Mouse (Mus musculus): ENCODE results near the gene Cux1. TPM values are rescaled to one million over a fixed set of nuclear protein-coding genes. Genes with fewer than 3 reads are reported as not detected.

Cux1 gene
- polyA plus RNA-seq, 1 experiment from 2014 or later = 109 TPM

DNA sequence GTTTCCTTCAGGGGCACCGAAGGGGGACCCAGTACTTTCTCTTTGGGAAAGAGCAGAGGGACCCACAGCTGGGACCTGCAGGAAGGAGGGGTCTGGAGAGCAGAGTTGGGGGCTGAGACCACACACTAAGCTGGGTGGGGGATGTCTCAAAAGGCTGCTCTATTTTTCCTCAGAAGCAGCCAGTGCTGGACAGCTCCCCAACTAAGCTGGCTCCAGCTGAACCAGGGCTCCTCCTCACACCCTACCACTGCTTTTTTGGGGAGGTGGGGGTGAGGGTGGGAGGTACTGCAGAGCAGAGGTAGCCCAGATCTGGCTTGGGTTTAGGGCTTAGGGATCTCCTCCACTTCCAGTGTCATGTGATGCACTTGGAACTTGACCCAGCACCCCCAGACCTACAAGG is 326.9 kb downstream of the Cux1 start:
- no peak overlapping the region for H3K27ac ChIP-seq
- H3K27me3 ChIP-seq (ENCODE audit: insufficient read depth, poor library complexity, severe bottlenecking) = peaks cover 21% of the 10 kb centered on the region; the same call in 1 of the 2 replicates
- no peaks in the 10 kb centered on the region for H3K9me3 ChIP-seq
- DNase-seq (ENCODE audit: low spot score) = no peak
- H3K36me3 ChIP-seq = no peaks in the 10 kb centered on the region
- H3K4me3 ChIP-seq = no peak overlapping the region
- 52% methylated on average over 1 of the region's 1 CpGs for WGBS
- peaks cover 73% of the 10 kb centered on the region for H3K4me1 ChIP-seq (replicated peaks)

DNA sequence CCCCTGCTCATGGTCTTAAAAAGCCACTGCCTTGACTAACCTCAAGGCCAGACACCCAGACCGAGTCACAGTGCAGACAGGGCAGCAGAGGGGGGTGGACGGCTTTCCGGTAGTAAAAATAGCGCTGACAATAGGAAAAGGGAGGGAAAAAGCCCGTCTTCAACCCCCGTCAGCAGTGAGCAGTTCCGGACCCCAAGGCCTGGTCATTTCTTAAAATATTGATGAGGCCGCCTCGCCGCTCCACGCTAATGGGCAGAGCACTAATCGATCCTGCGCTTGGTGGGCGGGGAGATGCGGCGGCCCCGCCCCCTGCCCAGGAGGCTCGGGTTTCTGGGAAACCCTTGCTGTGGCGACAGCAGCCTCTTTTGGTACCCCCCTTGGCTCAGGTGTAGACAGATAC is 329.7 kb downstream of the Cux1 start:
- Histone ChIP-seq H3K27ac (0 out of 2 replicates have a peak overlapping the region, but pooled peaks have one; percentile 5), H3K4me3 (peak overlapping the region; percentile 47), H3K4me1 (replicated peaks) (peaks cover 66% of the 10 kb centered on the region), H3K27me3 (ENCODE audit: insufficient read depth, poor library complexity, severe bottlenecking) (peaks cover 35% of the 10 kb centered on the region), H3K9me3 (no peaks in the 10 kb centered on the region), H3K36me3 (0 out of 2 replicates have a peak, but pooled peaks cover 5% of the 10 kb centered on the region)
- peak; percentile 33 for DNase-seq (ENCODE audit: low spot score)
- 1% methylated on average over 19 of the region's 19 CpGs for WGBS

DNA sequence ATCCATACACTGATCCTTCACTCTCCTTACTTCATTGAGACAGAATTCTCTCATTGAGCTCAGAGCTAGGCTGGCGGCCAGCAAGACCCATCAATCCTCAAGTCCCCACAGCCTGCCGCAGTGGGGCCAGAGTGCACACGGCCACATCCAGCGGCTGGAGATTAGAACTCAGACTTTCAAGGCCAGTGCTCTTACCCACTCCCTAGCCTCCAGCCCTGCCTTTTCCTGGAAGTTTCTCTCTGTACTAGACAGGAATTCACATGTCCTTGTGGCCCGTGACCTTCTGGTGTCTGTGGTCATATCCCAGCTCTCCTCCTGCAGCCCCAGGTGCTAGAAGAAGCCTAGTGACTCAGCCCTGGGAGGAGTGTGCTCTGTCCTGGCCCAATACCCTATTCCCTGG is 330.7 kb downstream of the Cux1 start:
- Histone ChIP-seq H3K27ac (no peak overlapping the region), H3K4me3 (no peak overlapping the region), H3K27me3 (ENCODE audit: insufficient read depth, poor library complexity, severe bottlenecking) (peaks cover 45% of the 10 kb centered on the region), H3K36me3 (peaks cover 11% of the 10 kb centered on the region), H3K9me3 (no peaks in the 10 kb centered on the region), H3K4me1 (replicated peaks) (peaks cover 65% of the 10 kb centered on the region)
- DNase-seq (ENCODE audit: low spot score) = no peak
- WGBS = 88% methylated on average over 5 of the region's 5 CpGs

DNA sequence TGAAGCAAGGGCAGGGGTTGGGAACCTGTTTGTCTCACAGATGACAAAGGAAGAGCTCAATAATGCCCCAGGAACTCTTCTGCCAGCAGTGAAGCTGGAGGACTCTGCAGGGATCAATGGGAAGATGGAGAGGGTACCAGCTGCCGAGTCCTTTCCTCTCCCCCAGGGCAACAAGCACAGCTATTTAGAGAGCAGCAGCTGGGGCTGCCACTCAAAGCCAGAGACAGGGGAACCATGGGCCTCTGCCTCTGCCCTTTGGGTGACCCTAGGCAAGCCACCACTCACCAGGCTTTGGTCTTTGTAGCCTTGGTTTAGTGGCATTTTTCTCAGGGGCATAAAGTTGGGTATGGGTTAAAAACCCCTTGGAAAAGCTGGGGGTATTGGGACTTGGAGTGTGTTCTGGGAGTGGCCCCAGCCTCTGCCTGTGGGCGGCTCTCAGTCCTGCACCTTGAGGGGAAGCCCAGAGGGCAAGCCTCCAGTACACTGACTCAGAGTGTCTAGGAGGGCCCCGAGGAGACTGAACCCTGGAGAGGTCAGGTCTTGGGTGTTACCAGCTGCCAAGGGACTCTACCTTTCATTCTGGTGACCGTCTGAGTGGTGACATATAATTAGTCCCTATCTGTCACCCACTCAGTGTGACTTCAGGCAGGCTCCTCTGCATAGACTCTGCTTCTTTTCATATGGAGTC is 336.8 kb downstream of the Cux1 start:
- H3K27ac ChIP-seq = no peak overlapping the region
- H3K4me3 ChIP-seq = no peak overlapping the region
- DNase-seq (ENCODE audit: low spot score) = peak; percentile 49
- WGBS = 59% methylated on average over 4 of the region's 4 CpGs
- no peaks in the 10 kb centered on the region for H3K9me3 ChIP-seq
- peaks cover 45% of the 10 kb centered on the region for H3K4me1 ChIP-seq (replicated peaks)
- peaks cover 34% of the 10 kb centered on the region for H3K27me3 ChIP-seq (ENCODE audit: insufficient read depth, poor library complexity, severe bottlenecking)
- peaks cover 67% of the 10 kb centered on the region for H3K36me3 ChIP-seq

DNA sequence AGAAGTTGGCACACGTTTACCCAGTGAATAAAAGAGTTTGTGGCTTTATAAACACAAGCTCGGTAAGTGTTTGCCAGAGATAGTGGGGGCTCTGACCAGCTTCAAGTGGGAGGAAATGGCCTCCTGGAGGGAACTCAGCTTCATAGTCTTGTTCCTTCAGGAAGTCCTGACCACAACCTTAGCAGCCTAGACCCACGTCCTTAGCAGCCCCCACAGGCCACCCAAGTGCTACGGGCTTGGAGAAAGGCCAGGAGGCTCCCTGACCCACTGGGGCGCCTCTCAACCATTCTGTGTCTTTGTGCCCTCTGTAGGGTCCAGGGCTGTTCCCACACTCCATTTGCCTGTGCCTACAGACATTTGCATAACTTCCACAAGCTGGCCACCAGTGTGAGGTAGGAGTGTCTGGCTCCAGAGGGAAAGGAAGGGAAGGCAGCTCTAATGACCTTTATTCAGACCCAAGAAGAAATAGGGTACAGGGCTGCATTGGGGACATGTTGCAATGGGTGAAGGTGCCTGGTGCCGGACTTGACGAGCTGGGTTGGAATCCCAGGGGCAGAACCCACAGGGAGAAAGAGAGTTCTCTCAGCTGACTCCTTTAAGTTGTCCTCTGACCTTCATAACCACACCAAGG is 340.9 kb downstream of the Cux1 start:
- 0 out of 2 replicates have a peak, but pooled peaks cover 2% of the 10 kb centered on the region for H3K9me3 ChIP-seq
- peaks cover 6% of the 10 kb centered on the region for H3K27me3 ChIP-seq (ENCODE audit: insufficient read depth, poor library complexity, severe bottlenecking)
- peaks cover 21% of the 10 kb centered on the region for H3K4me1 ChIP-seq (replicated peaks)
- H3K27ac ChIP-seq = no peak overlapping the region
- no peak overlapping the region for H3K4me3 ChIP-seq
- no peak for DNase-seq (ENCODE audit: low spot score)
- 83% methylated on average over 7 of the region's 7 CpGs for WGBS
- peaks cover 95% of the 10 kb centered on the region for H3K36me3 ChIP-seq

DNA sequence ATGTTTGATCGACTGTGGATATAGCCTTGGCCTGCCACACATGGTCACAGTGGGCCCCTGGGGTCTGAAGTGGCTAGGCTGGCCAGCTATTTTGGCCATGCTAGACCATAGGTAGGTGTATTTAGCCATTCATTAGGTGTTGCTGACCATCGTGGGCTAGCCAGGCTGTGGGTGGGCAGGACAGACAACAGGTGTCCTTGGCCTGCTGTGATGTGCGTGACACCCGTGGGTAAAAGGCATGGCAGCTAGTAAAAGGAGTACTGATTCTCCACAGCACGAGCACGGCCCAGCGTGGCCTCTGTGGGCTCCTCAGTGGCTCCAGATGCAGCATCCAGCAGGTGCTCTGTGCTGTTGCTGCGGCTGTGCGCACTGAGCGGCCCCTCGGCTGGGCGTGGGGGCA is 348.7 kb downstream of the Cux1 start:
- Histone ChIP-seq H3K9me3 (peaks cover 11% of the 10 kb centered on the region), H3K36me3 (peaks cover 56% of the 10 kb centered on the region), H3K4me3 (no peak overlapping the region), H3K27me3 (ENCODE audit: insufficient read depth, poor library complexity, severe bottlenecking) (no peaks in the 10 kb centered on the region), H3K4me1 (replicated peaks) (no peaks in the 10 kb centered on the region), H3K27ac (no peak overlapping the region)
- 80% methylated on average over 12 of the region's 12 CpGs for WGBS
- DNase-seq (ENCODE audit: low spot score) = no peak

DNA sequence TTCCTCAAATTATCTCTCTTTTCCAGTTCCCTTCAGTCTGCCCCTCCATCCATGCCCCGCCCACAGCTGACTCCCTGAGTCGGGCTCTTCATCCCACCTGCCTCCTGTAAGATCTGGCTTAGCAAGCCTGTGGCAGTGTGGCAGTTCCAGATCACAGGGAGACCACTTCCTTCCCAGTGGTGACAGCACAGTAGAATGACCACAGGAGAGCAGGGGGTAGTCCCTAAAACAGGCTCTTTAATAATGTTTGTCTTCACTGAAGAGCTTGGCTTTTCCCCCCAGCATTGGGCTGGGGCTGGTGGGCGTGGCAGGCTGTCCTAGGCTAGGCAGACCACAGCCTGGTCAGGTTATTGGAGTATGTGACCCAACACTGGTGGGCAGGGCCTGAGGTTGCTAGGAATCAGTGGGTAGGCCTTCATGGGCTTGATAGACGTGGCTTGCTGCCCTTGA is 349.3 kb downstream of the Cux1 start:
- Histone ChIP-seq H3K4me1 (replicated peaks) (no peaks in the 10 kb centered on the region), H3K27ac (no peak overlapping the region), H3K36me3 (peaks cover 50% of the 10 kb centered on the region), H3K4me3 (no peak overlapping the region), H3K27me3 (ENCODE audit: insufficient read depth, poor library complexity, severe bottlenecking) (no peaks in the 10 kb centered on the region), H3K9me3 (peaks cover 9% of the 10 kb centered on the region)
- 73% methylated on average over 4 of the region's 4 CpGs for WGBS
- DNase-seq (ENCODE audit: low spot score) = no peak

DNA sequence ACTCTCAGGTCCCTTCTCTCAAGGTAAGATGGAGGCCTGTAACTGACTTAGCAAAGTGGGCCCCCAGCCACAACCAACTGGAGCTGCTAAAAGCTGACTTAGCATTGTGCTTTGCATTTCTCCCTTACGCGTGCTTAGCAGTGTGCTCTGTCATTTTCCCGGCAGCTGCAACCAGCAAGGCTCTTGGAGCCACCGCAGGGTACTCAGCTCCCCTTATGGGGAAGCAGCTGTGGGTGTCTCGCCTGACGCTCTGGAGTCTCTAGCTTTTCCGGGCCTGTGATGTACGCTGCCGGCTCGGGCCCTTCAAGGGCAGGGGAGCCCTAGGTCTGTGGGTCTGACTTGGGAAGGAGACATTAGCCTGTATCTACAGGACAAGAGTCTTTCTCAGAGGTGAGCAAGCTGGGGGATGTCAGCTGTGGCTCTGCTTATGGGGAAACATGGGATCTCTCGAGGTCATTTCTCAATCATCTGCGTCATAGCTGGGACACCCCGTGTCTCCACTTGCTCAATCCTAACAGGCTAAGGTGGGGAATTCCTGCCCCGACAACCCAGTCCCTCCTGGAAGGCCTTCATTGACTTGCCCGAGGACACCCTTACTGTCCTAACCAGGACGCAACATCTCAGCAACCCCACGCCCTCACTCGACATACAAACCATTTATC is 350.2 kb downstream of the Cux1 start:
- Histone ChIP-seq H3K27ac (no peak overlapping the region), H3K36me3 (peaks cover 41% of the 10 kb centered on the region), H3K9me3 (peaks cover 9% of the 10 kb centered on the region), H3K4me3 (no peak overlapping the region), H3K27me3 (ENCODE audit: insufficient read depth, poor library complexity, severe bottlenecking) (no peaks in the 10 kb centered on the region), H3K4me1 (replicated peaks) (no peaks in the 10 kb centered on the region)
- WGBS = 89% methylated on average over 18 of the region's 18 CpGs
- DNase-seq (ENCODE audit: low spot score) = no peak

DNA sequence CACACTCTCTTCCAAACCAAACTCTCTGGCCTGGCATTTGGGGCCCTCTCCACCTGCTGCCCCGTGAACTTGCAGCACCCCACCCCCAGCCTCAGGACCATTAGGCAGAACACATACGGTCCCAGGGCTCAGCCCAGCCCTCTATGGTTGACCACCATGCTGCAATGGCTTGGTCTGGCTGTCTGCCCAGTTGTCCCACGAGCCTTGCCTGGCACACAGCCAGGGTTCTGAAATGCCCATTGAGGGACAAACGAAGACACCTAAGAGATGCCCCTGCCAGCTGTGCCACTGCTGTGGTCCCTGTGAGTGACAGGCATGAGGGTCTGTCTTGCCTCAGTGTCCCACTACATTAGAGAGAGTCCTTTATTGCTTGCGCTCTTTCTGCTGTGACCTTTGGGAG is 351.3 kb downstream of the Cux1 start:
- H3K9me3 ChIP-seq = peaks cover 9% of the 10 kb centered on the region
- 92% methylated on average over 5 of the region's 5 CpGs for WGBS
- peaks cover 30% of the 10 kb centered on the region for H3K36me3 ChIP-seq
- no peaks in the 10 kb centered on the region for H3K27me3 ChIP-seq (ENCODE audit: insufficient read depth, poor library complexity, severe bottlenecking)
- H3K4me1 ChIP-seq (replicated peaks) = no peaks in the 10 kb centered on the region
- no peak overlapping the region for H3K4me3 ChIP-seq
- DNase-seq (ENCODE audit: low spot score) = no peak
- H3K27ac ChIP-seq = no peak overlapping the region

DNA sequence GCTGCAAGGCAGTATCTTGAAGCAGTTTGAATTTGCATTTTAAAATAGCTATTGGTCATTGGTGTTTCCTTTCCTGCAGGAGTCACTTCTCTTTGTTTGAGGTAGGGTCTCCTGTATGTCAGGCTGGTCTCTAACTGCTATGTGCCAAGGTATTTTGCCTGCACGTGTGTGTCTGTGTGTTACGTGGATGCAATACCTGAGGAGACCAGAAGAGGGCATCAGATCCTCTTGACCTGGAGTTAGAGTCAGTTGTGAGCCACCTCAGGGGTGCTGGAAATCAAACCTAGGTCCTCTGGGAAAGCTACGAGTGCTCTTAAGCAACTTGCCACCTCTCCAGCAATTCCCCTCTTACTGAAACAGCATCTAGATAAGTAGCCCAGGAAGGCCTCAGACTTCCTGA is 352.1 kb downstream of the Cux1 start:
- no peak for DNase-seq (ENCODE audit: low spot score)
- H3K4me1 ChIP-seq (replicated peaks) = no peaks in the 10 kb centered on the region
- no peak overlapping the region for H3K27ac ChIP-seq
- peaks cover 9% of the 10 kb centered on the region for H3K9me3 ChIP-seq
- no peak overlapping the region for H3K4me3 ChIP-seq
- peaks cover 22% of the 10 kb centered on the region for H3K36me3 ChIP-seq
- no peaks in the 10 kb centered on the region for H3K27me3 ChIP-seq (ENCODE audit: insufficient read depth, poor library complexity, severe bottlenecking)
- WGBS = 84% methylated on average over 3 of the region's 3 CpGs

DNA sequence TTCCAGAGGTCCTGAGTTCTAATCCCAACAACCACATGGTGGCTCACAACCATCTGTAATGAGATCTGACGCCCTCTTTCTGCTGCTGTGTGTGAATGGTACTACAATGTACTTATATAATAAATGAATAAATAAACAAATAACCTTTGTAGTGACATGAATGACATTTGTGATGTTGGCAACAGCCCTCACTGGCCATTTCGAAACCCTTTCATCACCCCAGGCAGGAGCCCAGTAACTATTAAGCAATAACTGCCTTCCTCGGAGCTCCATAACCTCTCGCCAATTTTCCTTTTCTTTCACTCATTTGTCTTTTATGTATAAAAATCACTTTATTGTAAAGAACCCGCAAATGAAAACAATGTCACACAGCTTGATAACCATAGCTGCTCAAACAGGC is 353.6 kb downstream of the Cux1 start:
- H3K27me3 ChIP-seq (ENCODE audit: insufficient read depth, poor library complexity, severe bottlenecking) = no peaks in the 10 kb centered on the region
- no peaks in the 10 kb centered on the region for H3K4me1 ChIP-seq (replicated peaks)
- no peak for DNase-seq (ENCODE audit: low spot score)
- no peak overlapping the region for H3K27ac ChIP-seq
- 88% methylated on average over 5 of the region's 5 CpGs for WGBS
- peaks cover 9% of the 10 kb centered on the region for H3K9me3 ChIP-seq
- peaks cover 9% of the 10 kb centered on the region for H3K36me3 ChIP-seq
- H3K4me3 ChIP-seq = no peak overlapping the region

DNA sequence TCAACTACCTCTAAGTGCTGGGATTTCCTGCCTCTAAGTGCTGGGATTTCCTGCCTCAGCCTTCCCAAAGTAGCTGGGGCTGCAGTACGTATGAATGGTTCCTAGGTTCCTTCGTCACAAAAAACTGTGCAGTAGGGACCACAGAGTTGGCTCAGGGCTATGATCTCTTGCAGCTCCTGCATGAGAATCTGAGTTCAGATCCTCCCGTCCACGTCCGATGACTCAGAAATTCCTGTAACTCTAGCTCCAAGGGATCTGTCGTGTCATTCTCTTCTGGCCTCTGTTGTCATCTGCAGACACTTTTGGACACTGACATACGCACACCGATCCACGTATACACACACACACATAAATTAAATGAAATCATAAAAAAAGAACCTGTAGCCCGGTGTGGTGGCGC is 354.6 kb downstream of the Cux1 start:
- peaks cover 9% of the 10 kb centered on the region for H3K9me3 ChIP-seq
- H3K27ac ChIP-seq = no peak overlapping the region
- H3K27me3 ChIP-seq (ENCODE audit: insufficient read depth, poor library complexity, severe bottlenecking) = no peaks in the 10 kb centered on the region
- DNase-seq (ENCODE audit: low spot score) = no peak
- H3K36me3 ChIP-seq = no peaks in the 10 kb centered on the region
- WGBS = 93% methylated on average over 11 of the region's 11 CpGs
- H3K4me1 ChIP-seq (replicated peaks) = no peaks in the 10 kb centered on the region
- no peak overlapping the region for H3K4me3 ChIP-seq
